Mouse (Mus musculus): ENCODE results near the gene Fhdc1.

DNA sequence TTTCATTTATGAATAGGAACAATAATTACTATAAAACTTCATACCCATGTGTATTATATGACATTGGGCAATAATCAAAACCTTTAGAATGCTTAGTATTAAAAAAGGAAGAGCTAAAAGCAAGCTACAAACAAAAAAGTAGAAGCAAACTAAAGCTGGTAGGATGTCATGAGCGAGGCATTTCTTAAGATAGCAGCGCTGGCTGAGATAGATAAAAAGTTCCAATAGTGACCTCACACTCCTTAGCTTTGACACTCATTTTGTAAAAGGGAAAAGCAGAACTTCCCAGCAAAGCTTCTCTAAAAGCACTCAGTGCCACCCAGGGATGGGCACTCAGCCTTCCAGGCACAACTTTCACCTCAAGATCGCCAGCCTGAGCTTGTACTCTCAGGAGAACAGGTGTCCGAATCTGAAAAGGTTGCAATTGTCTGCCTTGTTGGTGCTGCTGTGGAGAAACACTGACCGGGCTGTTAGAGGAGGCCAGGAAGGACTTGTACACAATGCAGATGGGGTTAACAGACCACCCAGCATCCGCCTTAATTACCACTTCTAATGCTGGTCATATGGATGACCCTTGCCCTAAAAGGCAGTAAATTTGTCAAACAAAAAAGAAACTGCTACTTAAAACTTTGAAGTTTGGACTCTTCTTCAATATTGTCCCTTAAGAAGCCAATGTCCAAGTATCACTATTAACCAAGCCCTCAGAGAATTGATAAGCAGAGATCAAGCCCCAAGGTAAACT is 32.7 kb upstream of the Fhdc1 start:
- TF ChIP-seq CTCF (IDR thresholded peaks at IDR 0.05; ENCODE audit: low read depth, low read length) (no peak), POLR2A (IDR thresholded peaks at IDR 0.05; ENCODE audit: extremely low read depth, insufficient read depth, low read length) (no peak)

Measured in liver, adult 2 months (tissue).